Mouse (Mus musculus): Measurements from ENCODE around the gene Sln. TPM values are rescaled to one million over a fixed set of nuclear protein-coding genes. Genes with fewer than 3 reads are reported as not detected.

Sln gene
- polyA plus RNA-seq, 1 experiment from 2014 or later: 34.7 TPM

Other genes starting within 250 kb of the Sln start
- gene Acat1, start 239.8 kb upstream of the Sln start, polyA plus RNA-seq (2015; fragmentation: Nextera tagmentation; extraction: Ambion mirVana): 172 and 183 TPM in 2 replicates
- gene Cul5, start 180.2 kb upstream of the Sln start, polyA plus RNA-seq (2015; fragmentation: Nextera tagmentation; extraction: Ambion mirVana): 21.4 and 26.2 TPM in 2 replicates
- 0.36 TPM in 2 replicates for gene Rab39, start 143.9 kb upstream of the Sln start, polyA plus RNA-seq (2015; fragmentation: Nextera tagmentation; extraction: Ambion mirVana)
- 0.68 and 0.75 TPM in 2 replicates for gene Slc35f2, start 78.6 kb upstream of the Sln start, polyA plus RNA-seq (2015; fragmentation: Nextera tagmentation; extraction: Ambion mirVana)
- not detected in 2 replicates for gene Elmod1, start 125.1 kb downstream of the Sln start, polyA plus RNA-seq (2015; fragmentation: Nextera tagmentation; extraction: Ambion mirVana)
- gene Tnfaip8l3, start 218.2 kb downstream of the Sln start, polyA plus RNA-seq (2015; fragmentation: Nextera tagmentation; extraction: Ambion mirVana): 0.25 and 0.37 TPM in 2 replicates

All from heart, embryonic 13.5 days (tissue).